Mouse (Mus musculus): Measurements from ENCODE around the gene Pcca. TPM values are rescaled to one million over a fixed set of nuclear protein-coding genes. Genes with fewer than 3 reads are reported as not detected.

The Pcca gene
- polyA plus RNA-seq, 1 experiment from 2014 or later: 23.8 TPM

DNA sequence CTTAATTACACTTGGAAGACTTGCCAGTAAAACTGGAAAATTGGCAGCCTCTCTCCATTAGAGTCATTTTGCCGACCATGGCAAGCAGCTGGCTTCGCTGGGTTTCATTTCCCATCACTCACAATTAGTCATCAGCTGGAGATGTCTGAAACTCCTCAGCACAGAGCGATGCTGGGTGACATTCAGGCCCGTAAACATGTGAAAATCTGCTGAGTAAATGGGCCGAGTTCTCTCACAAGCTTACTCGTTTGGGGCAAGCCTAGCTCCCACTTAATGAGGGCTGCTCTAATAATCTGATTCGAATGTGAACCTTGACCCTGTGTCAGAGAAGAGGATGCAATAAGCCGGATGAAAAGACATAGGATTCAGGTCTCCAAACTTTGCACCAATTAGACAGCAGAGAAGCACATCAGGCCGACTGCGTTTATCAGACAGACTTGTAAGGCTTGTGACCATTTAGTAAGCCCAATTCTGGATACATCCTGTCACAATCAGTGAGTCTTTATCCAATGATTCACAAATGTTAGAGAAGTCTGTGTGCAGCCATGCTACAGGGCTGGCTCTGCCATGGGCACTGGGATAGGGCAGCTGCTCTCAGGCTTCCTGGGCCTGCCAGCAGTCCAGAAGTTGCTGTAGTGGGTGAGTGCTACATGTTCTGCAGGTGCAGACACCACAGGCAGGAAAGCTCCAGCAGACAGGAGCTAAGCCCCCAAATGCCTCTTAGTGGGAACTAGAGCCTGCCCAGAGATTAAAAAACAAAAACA is 349.9 kb downstream of the Pcca start:
- ATAC-seq (ENCODE audit: insufficient read depth) (peak; percentile 45), DNase-seq (peak; percentile 79)

GRCm38 (mm10) chr14:122885893-122886292 is 351.8 kb downstream of the Pcca start:
- H3K36me3 ChIP-seq (ENCODE audit: insufficient read depth): no peaks in the 10 kb centered on the region
- TF ChIP-seq CTCF (IDR thresholded peaks at IDR 0.05; ENCODE audit: low read depth): no peak
- no peak overlapping the region for H3K4me3 ChIP-seq (ENCODE audit: low read depth, low read length)
- DNase-seq (no peak), ATAC-seq (ENCODE audit: insufficient read depth) (no peak)
- H3K4me1 ChIP-seq (ENCODE audit: insufficient read depth): no peaks in the 10 kb centered on the region
- H3K27me3 ChIP-seq (ENCODE audit: insufficient read depth, low read length): no peaks in the 10 kb centered on the region
- no peak overlapping the region for H3K4me2 ChIP-seq
- H3K27ac ChIP-seq (ENCODE audit: low read depth): no peak overlapping the region
- 90% methylated on average over 7 of the region's 7 CpGs for WGBS
- no peak overlapping the region for H3K9ac ChIP-seq
- no peaks in the 10 kb centered on the region for H3K9me3 ChIP-seq (ENCODE audit: low read depth, low read length)

More for the DNA sequence above, 349.9 kb downstream of the Pcca start:
- no peaks in the 10 kb centered on the region for H3K27me3 ChIP-seq (ENCODE audit: insufficient read depth, low read length)
- no peaks in the 10 kb centered on the region for H3K9me3 ChIP-seq (ENCODE audit: low read depth, low read length)
- no peak overlapping the region for H3K4me2 ChIP-seq
- H3K9ac ChIP-seq: no peak overlapping the region
- no peaks in the 10 kb centered on the region for H3K4me1 ChIP-seq (ENCODE audit: insufficient read depth)
- WGBS: 49% methylated on average over 10 of the region's 10 CpGs
- H3K27ac ChIP-seq (ENCODE audit: low read depth): no peak overlapping the region
- no peak for TF ChIP-seq CTCF (IDR thresholded peaks at IDR 0.05; ENCODE audit: low read depth)
- H3K4me3 ChIP-seq (ENCODE audit: low read depth, low read length): no peak overlapping the region
- H3K36me3 ChIP-seq (ENCODE audit: insufficient read depth): no peaks in the 10 kb centered on the region

DNA sequence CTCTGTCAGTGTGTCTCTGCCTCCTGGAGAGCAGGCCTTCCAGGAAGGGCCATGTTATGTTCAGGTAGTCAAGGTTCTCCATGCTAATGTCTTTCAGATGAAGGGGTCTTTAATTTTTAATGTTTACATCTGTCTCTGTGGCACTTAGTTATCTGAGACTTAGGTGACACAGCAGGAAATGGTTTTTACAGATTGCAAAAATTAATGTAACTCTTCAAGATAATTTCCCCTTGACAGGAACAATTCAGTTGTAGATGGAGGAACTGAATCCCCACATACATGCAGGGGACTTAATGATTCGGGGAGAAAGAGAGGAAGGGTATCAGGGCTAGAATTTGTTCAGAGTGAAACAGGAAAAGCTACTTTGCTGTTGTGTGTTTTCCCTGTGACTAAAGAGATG is 353.2 kb downstream of the Pcca start:
- no peak for TF ChIP-seq CTCF (IDR thresholded peaks at IDR 0.05; ENCODE audit: low read depth)
- no peaks in the 10 kb centered on the region for H3K9me3 ChIP-seq (ENCODE audit: low read depth, low read length)
- DNase-seq (no peak), ATAC-seq (ENCODE audit: insufficient read depth) (no peak)
- 90% methylated on average over 1 of the region's 1 CpGs for WGBS
- H3K36me3 ChIP-seq (ENCODE audit: insufficient read depth): no peaks in the 10 kb centered on the region
- H3K4me1 ChIP-seq (ENCODE audit: insufficient read depth): no peaks in the 10 kb centered on the region
- H3K27me3 ChIP-seq (ENCODE audit: insufficient read depth, low read length): no peaks in the 10 kb centered on the region
- no peak overlapping the region for H3K4me2 ChIP-seq
- H3K4me3 ChIP-seq (ENCODE audit: low read depth, low read length): no peak overlapping the region
- no peak overlapping the region for H3K9ac ChIP-seq
- H3K27ac ChIP-seq (ENCODE audit: low read depth): no peak overlapping the region

GRCm38 (mm10) chr14:122887702-122888479 is 353.8 kb downstream of the Pcca start:
- no peak for TF ChIP-seq CTCF (IDR thresholded peaks at IDR 0.05; ENCODE audit: low read depth)
- Histone ChIP-seq H3K4me3 (ENCODE audit: low read depth, low read length) (no peak overlapping the region), H3K27me3 (ENCODE audit: insufficient read depth, low read length) (no peaks in the 10 kb centered on the region), H3K9me3 (ENCODE audit: low read depth, low read length) (no peaks in the 10 kb centered on the region), H3K36me3 (ENCODE audit: insufficient read depth) (no peaks in the 10 kb centered on the region), H3K9ac (no peak overlapping the region), H3K27ac (ENCODE audit: low read depth) (no peak overlapping the region), H3K4me1 (ENCODE audit: insufficient read depth) (no peaks in the 10 kb centered on the region), H3K4me2 (no peak overlapping the region)
- ATAC-seq (ENCODE audit: insufficient read depth) (no peak), DNase-seq (no peak)
- 86% methylated on average over 3 of the region's 3 CpGs for WGBS

GRCm38 (mm10) chr14:122888480-122888872 is 354.4 kb downstream of the Pcca start:
- Histone ChIP-seq H3K4me1 (ENCODE audit: insufficient read depth) (no peaks in the 10 kb centered on the region), H3K4me3 (ENCODE audit: low read depth, low read length) (no peak overlapping the region), H3K27ac (ENCODE audit: low read depth) (no peak overlapping the region), H3K9ac (no peak overlapping the region), H3K27me3 (ENCODE audit: insufficient read depth, low read length) (no peaks in the 10 kb centered on the region), H3K36me3 (ENCODE audit: insufficient read depth) (no peaks in the 10 kb centered on the region), H3K9me3 (ENCODE audit: low read depth, low read length) (no peaks in the 10 kb centered on the region), H3K4me2 (no peak overlapping the region)
- DNase-seq (no peak), ATAC-seq (ENCODE audit: insufficient read depth) (no peak)
- 88% methylated on average over 1 of the region's 1 CpGs for WGBS
- TF ChIP-seq CTCF (IDR thresholded peaks at IDR 0.05; ENCODE audit: low read depth): no peak

- Histone ChIP-seq H3K9me3 (ENCODE audit: low read depth, low read length) (no peaks in the 10 kb centered on the region), H3K27ac (ENCODE audit: low read depth) (no peak overlapping the region), H3K4me1 (ENCODE audit: insufficient read depth) (no peaks in the 10 kb centered on the region), H3K9ac (no peak overlapping the region), H3K36me3 (ENCODE audit: insufficient read depth) (no peaks in the 10 kb centered on the region), H3K4me3 (ENCODE audit: low read depth, low read length) (no peak overlapping the region), H3K27me3 (ENCODE audit: insufficient read depth, low read length) (no peaks in the 10 kb centered on the region), H3K4me2 (no peak overlapping the region)
- no peak for ATAC-seq (ENCODE audit: insufficient read depth)
- 83% methylated on average over 12 of the region's 12 CpGs for WGBS
- TF ChIP-seq CTCF (IDR thresholded peaks at IDR 0.05; ENCODE audit: low read depth): no peak
- DNase-seq: no peak
Measured at GRCm38 (mm10) chr14:122891470-122891968, 357.4 kb downstream of the Pcca start.

DNA sequence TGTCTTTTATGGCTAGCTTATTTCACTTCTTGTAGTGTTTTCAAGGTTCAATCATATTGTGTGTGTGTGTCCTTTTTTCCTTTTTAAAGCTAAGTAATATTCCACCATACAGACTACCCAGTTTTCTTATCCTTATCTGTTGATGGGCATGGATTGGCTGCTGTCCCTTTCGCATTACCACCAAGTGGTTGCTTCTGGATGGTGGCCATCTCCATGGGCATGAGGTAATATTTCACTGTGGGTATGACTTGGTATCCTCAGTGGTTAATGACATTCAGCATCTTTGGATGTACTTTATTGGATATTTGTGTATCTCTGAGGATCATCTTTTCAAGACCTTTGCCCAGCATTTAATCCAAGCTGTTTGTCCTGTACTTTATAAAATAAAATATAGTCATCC is 362.0 kb downstream of the Pcca start:
- Histone ChIP-seq H3K4me1 (ENCODE audit: insufficient read depth) (no peaks in the 10 kb centered on the region), H3K27ac (ENCODE audit: low read depth) (no peak overlapping the region), H3K27me3 (ENCODE audit: insufficient read depth, low read length) (no peaks in the 10 kb centered on the region), H3K9me3 (ENCODE audit: low read depth, low read length) (no peaks in the 10 kb centered on the region), H3K36me3 (ENCODE audit: insufficient read depth) (no peaks in the 10 kb centered on the region), H3K9ac (no peak overlapping the region), H3K4me3 (ENCODE audit: low read depth, low read length) (no peak overlapping the region), H3K4me2 (no peak overlapping the region)
- ATAC-seq (ENCODE audit: insufficient read depth) (no peak), DNase-seq (no peak)
- no peak for TF ChIP-seq CTCF (IDR thresholded peaks at IDR 0.05; ENCODE audit: low read depth)
- WGBS: 93% methylated on average over 1 of the region's 1 CpGs

Measured in lung, embryonic 14.5 days (tissue).